Mouse (Mus musculus) thymus, postnatal 4 days (tissue): ENCODE data around the gene Cdkl2.
A peak's percentile ranks its signal among the peaks of the same experiment; 100 is the strongest.

Experiments
- DNase-seq: peaks from one replicate; pipeline ENCODE4 v3.0.0; 2021

Cdkl2 gene

DNA sequence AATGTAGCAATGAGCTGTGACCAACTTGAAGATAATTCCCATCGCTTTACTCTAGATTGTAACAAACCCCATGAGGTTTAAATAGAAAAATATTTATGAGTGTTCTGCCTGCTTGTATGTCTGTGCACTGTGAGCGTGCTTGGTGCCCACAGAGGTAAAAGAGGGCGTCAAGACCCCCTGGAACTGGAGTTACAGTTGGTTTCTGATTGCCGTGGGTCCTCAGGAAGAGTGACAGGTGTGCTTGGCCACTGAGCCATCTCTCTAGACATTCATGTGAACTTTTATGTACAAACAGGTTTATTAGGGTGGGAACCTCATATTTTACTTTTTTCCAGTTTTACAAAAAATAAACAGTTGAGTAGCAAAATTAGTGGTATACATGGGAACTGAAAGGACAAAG lies at the start of gene Cdkl2:
Cdkl2 (minus strand) TSS at position 101 of the 400 bp plus-strand sequence.
- DNase-seq, result no peak

DNA sequence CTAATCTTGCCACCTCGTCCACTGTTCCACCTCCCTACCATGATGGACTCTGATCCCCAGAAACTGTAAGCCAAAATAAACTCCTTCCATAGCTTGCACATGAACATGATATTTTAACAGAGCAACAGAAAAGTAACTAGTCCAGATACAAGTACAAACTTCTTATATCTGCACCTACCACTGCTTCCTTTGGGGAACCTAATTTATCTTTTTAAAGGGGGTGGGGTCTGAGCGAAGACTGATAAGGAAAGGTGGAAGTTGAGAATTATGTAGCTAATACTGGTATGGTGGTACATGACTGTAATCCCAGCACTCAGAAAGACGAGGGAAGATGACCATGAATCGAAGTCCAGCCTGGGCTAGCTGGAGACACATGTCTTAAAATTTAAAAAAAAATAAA lies 43.8 kb upstream of the Cdkl2 start:
- DNase-seq, result no peak

DNA sequence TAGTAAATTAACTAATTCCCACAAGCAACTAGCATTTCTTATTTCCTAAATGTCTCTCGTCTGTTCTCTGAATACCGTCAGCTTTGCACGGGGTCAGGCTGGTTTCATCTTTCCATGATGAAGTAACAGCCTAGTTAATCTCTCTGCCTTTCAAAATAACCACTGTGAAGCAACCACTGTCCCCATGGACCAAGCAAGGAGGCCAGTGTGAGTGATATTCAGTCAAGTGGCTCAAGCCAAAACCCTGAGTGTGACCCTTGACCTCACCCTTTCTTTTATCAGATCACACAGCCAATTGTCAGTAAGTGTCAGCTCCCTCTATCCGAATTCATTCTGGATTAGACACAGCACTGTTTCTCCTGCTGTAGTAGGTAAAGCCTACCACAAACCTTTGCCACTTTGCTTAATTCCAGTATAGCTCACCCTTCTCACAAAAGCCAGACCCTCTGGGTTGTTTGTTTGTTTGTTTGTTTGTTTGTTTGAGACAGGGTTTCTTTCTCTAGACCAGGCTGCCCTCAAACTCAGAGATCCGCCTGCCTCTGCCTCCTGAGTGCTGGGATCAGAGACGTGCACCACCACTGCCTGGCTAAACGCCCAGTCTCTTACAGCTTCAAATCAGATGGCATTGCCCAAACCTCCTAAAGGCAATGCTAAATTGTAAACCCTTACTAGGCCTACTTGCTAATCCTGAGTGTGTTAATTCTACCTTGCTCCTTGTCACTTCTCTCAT lies 42.3 kb upstream of the Cdkl2 start:
- DNase-seq, result no peak

DNA sequence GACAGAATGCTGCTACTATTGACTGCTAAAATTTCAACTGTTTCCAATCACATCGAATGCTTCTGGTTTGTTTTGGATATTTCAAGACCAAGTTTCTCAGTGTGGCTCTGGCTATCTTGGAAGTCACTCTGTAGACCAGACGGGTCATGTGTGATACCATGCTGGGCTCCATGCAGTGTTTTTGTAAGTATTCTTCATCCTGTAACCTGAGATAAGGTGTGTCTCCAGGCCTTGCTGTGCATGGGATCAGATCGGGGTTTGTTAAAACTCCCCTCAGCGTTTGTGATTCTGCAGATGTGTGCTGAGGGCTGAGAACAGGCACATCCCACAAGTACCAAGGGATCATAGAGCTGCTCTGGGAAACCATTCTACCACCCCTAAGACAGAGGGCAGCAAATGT lies 41.6 kb upstream of the Cdkl2 start:
- no peak for DNase-seq

DNA sequence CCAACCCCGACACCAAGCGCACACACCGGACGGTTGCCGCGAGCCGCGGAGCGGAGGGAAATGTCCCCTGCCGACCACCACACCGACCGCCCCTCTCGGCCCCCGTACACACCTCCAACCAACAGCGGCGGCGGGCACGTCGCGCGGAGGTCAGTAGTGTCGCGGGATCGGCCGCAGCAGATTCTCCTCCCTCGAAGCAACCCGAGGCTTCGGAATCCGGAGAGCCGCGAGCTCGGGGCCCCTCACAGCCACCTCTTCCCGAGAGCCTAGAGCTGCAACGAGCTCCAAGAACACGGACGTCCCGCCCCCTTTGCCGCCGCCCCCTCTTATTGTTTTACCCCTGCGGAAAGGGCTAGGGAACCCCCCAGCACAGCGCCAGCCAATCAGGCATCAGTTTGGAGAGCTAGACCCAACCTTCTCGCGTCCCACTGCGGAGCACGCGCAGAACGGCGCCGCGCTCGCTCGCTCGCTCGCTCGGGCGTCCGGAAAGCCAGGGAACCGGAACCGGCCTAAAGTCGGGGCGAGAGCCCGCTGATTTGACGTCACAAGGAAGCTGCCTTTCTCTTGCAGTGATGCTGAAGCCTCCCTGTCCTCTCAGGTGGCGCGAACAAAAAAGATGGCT lies 39.8 kb upstream of the Cdkl2 start, which contains the start of gene G3bp2:
G3bp2 (minus strand) TSS at position 303 of the 622 bp plus-strand sequence.
- peak; percentile 97 for DNase-seq

DNA sequence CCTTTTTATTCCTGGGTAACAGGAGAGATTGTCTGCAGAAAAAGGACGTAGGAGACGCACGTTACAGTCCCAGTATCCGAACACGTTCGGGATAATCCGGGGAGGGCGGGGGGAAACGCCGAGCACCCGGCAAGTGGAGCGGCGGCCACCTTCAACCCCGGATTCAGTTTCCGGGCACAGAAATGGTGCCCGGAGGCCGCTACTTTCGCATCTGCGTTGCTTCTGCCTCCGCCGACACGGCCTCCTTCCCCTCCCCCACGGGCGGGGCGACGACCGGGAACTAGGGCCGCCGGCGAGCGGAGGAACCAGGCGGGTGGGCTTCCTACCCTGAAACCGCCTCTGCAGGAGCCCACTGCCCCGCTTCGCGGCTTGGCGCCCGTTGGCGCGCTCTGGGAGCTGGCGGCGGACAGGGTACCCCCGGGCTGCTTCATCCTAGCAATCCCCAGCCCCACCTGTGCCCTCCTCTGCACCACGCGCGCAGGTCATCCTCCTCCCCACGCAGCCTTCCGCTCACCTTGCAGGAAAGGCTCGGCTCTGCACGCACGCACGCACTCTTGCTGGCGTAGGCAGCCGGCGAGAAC lies 39.2 kb upstream of the Cdkl2 start:
- peak; percentile 85 for DNase-seq

DNA sequence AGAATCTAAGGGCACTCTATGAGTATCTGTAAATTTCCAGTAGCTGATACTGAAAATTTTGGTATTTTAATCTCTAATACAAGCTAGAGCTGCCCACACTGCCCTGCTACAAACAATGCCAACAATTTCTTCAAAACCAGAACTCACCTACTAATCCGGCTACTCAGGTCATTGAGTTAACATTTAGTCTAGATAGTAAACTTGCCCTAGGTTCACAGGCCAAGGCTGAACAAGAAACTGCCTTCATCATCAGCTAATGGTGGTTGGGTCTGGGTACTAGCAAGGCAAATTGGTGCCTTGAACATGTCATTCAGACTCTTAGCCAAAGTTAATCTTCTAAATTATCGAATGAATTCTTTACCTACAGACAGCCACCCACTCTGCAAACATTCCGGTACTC lies 37.6 kb upstream of the Cdkl2 start:
- no peak for DNase-seq

DNA sequence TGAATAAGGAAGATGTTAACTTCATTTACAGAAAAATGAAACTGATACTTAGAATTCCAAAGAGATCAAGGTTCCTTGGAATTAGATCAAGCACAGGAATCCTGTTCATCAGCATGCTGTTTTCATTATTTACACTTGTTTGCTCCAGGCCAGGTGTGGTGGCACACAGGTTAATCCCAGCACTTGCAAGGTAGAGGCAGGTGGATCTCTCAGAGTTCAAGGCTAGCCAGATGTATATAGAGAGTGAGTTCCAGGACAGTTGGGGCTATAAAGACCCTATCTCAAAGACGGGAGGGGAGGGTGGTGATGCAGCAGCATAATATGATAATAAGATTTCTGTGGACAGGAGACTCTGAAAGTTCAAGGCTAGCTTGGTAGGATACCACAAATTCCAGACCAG lies 36.7 kb upstream of the Cdkl2 start:
- DNase-seq, result no peak

DNA sequence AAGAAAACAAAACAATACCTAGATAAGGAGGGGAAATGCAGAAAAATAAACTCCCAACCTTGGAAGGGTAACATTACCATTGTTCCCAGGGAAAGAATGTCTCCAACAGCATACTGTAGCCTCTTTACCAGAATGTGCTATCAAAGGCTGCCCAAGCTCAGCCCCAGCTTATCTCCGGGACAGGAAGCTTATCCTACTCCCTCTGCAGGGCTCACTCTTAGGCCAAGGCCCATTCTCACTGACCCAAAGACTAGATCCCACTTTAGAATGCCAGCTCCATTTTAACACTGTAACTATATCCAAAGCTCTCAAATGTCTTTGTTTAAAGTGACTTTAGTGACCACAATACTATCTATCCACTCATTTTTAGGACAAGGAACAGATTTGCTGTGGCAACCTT lies 35.6 kb upstream of the Cdkl2 start:
- no peak for DNase-seq

DNA sequence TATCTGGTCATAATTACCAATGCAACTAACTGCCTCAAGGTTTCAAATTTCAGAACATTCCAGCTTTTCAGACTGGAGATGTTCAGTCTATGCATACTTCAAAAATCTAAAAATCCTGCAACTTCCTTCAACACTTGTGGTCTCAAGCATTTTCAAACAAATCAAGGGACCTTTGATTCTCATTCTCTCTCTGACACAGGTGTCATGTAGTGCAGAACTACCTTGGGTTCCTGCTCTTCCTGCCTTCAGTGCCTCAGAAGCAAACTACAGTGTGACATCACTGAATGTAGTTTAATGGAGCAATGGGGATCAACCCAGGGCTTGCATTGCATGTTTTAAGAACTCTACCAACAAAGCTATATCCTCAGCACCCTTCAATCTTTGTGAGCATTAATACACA lies 35.1 kb upstream of the Cdkl2 start:
- DNase-seq, result no peak

DNA sequence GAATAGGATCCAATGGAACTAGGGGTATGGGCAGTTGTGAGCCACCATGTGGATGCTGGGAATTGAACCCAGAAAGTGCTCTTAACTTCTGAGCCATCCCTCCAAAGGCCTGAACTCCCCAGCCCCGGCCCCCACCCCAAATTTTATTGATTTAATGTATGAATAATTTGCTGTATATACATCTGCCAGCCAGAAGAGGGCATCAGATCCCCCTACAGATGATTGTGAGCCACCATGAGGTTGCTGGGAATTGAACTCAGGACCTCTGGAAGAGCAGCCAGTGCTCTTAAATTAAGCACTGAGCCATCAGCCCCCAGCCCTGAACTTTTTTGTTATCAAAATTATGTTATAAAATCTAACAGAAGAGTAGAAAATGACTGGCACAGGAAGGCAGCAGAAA lies 32.6 kb upstream of the Cdkl2 start:
- DNase-seq, result no peak

DNA sequence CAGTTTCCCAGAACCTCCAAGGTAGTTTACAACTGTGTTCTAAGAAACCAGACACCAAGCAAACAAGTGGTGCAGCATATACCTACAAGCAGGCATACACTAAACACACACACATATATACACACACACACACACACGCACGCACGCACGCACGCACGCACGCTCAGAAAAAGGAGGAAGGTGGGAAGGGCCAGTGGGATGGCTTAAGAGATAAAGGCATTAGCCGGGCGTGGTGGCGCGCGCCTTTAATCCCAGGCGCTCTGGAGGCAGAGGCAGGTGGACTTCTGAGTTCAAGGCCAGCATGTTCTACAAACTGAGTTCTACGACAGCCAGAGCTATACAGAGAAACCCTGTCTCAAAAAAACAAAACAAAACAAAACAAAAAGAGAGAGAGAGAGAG lies 30.4 kb upstream of the Cdkl2 start:
- no peak for DNase-seq

DNA sequence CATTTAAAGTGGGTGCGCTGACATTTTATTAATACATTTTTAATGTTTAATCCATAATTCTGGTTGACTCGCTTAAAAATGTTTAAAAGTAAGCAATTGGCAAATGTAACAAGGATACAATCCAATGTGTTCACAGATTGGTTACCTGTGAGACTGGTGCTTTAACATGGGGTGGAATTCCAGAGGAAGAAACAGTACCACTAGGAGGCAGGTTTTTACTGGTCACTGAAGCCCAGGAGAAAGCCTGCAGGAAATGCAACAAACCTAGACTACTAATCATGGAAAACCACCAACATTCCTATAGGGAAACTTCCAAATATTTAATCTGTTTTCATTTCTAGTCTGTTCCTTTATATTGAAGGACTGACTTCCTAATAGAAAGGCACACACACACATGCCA lies 19.5 kb upstream of the Cdkl2 start:
- no peak for DNase-seq

DNA sequence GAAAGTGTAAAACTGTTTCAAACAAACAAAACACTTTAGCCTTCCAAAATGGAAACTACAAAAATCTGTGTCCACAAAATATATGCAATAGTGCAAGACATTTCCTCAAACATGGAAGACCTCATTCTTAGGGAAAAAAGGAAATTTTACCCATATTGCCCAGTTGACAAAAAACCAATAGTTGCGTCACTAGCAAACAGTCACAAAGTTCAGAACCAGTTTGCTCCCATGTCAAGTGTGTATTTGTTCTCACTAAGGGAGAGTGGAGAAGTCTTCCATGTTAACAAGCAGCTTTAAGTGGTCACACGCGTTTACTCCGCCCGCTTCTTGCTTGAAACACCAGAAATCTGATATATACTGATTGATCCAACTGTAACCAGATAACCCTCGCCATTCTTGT lies 9.2 kb upstream of the Cdkl2 start:
- no peak for DNase-seq

DNA sequence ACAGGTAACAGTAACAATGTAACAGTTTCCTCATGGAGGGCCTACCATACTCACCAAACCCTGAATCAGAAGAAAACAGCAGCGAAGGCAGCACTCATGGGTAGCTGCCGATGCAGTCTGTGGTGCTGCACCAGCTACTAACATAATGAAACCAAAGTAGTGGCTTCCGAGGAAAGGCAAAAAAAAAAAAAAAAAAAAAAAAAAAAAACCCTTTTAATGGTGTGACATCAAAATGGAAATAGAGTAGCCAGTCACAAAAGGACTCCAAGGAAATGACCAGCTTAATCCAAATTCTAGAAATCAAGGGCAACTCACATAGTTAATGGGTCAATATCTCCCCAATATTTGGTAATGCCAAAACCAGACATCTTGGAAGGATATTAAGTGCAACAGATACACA lies 6.7 kb upstream of the Cdkl2 start:
- no peak for DNase-seq

DNA sequence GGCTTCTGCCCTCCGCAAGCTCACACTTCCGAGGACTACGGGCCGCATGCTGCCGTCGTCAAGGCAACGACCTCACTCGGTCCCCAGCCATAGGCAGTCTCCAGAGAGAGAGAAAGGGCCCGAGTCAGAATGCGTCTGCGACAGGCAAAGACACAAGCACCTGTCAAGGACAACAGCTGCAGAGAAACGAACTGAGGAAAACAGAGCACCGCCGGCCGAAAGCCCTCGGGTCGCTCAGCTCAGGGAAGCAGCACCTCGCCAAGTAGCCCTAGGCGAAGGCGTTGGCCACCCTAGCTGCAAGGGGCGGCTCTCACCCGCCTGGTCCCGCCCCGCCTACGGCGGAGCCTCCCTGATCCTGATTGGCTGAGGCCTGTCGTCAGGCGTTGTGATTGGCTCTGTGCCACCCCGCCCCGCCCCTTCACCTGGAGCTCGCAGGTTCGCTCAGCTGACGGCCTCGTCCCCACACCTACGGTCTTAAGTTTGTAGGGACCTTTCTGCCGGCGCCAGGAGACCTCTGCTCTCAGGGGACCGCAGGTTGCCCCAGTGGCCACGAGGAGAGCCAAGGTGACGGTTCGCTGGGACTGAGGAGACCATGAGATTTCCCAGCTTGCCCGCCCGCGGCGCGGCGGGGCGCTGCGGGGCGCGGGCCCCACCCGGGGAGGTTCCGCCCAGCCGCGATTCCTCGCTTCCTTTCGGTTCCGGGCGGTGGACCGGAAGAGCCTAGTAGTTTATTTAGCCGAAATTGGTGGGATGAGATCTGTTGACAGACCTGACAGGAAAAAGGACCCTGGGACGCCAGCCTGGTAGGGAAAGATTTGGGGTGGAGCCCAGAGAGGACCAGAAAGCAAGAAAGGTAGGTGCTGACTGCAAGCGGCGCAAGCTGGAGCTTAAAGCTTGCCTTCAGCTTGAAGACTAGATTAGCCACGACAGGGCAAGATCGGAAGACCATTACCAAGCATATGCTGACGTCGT lies 1.0 kb downstream of the Cdkl2 start:
- DNase-seq, result peak; percentile 95

DNA sequence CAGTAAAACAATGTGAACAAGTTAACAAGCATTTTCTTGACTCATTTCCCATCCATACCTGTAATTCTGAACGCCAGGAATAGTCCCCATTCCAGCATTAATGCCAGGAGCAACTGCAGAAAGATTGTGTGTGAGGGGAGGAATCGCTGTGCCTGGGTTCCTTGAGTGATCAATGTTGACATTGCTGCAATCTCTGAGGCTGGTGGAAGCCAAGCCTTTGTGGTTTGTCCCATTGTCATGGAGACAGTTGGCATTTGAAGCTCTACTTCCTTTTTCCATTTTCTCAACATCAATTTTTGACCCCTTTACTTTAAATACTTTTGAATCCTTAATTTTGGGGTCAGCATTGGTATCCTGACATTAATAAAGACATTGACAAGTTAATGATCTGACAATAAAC lies 23.7 kb downstream of the Cdkl2 start:
- no peak for DNase-seq

DNA sequence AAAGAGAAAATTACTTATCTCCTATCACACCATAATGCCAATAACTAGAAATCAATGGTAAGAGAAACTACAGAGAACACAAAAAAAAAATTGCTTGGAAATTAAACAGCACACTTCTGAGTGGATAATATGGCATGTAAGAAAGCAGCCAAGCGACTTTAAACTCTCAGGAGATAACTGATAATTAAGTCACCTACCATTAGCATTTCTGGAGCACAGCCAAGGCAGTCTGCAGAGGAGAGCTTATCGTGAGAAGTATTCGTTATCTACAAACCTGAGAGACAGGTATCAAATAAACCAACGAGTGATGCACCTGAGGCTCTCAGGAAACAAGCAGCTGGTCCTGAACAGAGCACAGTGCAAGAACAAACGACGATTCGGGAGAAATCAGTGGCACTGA lies 31.9 kb downstream of the Cdkl2 start:
- DNase-seq, result no peak

DNA sequence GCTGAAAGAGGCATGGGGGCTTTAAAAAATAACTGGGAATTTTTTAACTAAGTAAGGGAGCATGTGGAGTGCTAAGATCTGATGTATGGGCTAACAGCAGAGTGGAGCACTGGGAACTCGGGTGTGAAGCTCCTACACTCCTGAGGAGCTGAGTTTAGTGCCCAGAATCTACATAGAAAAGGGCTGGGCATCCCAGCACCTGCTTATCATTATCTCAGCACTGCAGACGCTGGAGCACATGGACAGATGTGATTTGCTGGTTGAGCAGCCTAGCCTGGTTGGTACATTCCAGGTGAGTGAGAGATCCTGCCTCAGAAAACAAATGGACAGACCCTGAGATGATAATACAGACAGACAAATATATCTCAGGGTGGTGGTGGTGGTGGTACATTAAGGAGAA lies 33.9 kb downstream of the Cdkl2 start:
- no peak for DNase-seq

DNA sequence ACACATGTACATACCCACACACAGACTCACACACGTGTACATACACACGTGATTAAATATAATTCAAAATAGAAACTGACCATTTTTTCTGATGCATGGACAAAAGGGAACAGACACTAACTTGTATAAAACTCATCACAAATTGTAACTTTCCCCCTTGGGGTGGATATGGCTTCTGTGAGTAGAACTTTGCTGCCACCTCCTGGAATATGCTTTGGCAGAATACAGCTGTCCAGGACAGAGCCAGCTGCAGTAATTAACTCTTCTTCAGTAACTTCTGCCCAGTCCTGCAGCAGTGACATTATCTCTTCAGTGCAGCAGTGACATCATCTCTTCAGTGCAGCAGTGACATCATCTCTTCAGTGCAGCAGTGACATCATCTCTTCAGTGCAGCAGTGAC lies 40.7 kb downstream of the Cdkl2 start:
- DNase-seq, result peak; percentile 28

DNA sequence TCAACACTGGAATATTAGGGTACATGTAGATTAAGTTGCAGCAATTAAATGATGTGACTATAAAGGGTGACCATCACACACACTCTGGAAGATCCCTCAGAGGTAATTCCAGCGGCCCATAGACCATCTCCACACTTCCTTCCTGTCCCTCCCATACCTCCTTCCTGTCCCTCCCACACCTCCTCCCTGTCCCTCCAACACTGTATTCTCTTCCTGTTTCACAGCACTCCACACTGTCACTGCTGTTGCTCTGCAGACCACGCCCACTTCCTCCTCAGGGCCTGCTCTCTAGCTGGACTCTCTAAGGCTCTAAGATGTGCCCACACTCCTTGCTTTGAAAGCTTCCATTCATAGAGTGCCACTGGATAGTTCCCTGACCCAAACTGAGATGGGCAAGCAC lies 42.9 kb downstream of the Cdkl2 start:
- DNase-seq, result peak; percentile 60

DNA sequence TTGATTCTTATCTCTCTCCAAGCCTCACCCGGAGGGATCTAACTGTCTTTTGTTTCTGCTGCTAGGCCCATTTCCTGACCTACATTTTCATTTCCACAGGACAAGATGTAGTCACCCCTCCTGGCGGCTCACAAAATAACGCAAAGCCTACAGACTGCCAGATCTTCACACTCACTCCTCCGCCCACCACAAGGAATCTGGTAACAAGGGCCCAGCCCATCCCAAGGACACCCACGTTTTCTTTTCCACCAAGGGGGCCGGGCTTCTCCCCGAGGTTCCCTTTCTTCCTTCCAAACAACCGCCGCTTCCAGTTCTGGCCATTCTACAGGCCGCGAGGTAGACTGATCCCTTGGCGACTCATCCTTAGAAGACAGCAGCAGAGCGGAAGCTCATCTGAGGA lies 49.1 kb downstream of the Cdkl2 start:
- no peak for DNase-seq

DNA sequence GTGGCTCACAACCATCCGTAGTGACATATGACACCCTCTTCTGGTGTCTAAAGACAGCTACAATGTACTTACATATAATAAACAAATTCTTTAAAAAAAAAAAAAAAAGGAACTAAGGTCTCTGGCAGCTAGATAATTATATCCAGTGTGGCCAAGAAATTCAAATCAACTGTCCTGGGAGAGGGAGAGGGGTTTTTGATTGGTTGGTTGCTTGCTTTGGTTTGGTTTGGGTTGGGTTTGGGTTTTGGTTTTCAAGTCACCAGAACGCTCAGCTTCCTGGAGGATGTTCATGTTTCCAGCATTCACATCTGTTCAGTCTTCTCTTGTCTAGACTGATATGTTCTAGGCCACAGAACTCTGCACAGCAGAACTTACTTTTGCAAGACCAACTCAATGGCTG lies 50.6 kb downstream of the Cdkl2 start:
- DNase-seq, result no peak
